Mouse (Mus musculus): Measurements from ENCODE around the gene Fev. TPM values are rescaled to one million over a fixed set of nuclear protein-coding genes. Genes with fewer than 3 reads are reported as not detected.
A peak's percentile ranks its signal among the peaks of the same experiment; 100 is the strongest.

The Fev gene
- polyA plus RNA-seq, 1 experiment from 2014 or later: not detected

- peak; percentile 50 for DNase-seq (ENCODE audit: low spot score)
Observed at GRCm38 (mm10) chr1:74880785-74881360, 4.3 kb downstream of the Fev start.

DNA sequence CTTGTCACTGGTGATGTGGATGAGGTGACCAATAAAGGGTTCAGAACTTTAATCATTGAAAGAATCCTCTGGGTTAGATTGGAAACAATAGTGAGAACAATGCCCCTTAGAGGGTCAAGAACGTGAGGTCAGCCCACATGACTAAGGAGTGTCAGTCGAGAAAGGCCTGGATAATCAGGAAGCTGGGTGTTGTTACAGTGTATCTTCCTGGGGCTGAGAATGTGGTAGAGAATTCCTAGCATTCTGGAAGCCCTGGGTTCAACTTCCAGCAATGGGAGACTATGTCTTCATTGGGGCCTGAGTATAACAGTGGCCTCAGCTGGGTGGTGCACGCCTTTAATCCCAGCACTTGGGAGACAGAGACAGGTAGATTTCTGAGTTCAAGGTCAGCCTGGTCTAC lies 8.0 kb downstream of the Fev start:
- no peak for DNase-seq (ENCODE audit: low spot score)

DNA sequence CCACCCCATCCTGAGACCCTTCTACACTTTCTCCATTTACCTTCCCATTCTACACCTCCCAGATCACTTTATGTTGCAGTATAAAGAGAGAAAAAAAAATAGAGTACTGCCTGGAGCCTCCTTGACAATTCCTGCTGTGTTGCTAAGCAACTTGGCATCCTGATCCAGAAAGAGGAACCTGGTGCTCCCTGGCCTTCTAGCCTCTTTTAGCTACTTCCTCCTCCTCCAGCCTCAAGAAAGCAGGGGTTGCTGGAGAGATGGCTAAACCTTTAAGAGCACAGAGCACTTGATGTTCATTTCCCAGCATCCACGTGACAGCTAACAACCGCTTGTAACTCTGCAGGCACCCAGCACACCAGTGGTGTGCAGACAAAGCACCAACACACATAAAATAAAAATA lies 13.0 kb downstream of the Fev start:
- no peak for DNase-seq (ENCODE audit: low spot score)

DNA sequence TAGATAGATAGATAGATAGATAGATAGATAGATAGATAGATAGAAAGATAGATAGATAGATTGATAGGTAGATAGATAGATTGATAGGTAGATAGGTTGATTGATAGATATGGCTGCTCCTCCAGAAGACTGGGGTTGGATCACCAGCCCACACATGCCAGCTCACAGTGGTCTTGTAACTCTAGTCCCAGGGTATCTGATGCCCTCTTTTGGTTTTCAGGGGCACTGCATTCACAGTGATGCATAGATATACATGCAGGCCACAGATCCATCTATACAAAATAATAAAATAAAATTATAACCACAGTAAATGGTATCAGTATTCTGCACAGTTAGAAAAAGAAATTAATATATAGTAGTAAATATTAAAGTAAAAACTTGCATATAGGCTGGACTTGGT lies 23.4 kb downstream of the Fev start:
- no peak for DNase-seq (ENCODE audit: low spot score)

GRCm38 (mm10) chr1:74859223-74859984 lies 25.8 kb downstream of the Fev start:
- no peak for DNase-seq (ENCODE audit: low spot score)

- no peak for DNase-seq (ENCODE audit: low spot score)
Observed at GRCm38 (mm10) chr1:74858805-74859204, 26.4 kb downstream of the Fev start.

- no peak for DNase-seq (ENCODE audit: low spot score)
Observed at GRCm38 (mm10) chr1:74858171-74858719, 27.0 kb downstream of the Fev start.

DNA sequence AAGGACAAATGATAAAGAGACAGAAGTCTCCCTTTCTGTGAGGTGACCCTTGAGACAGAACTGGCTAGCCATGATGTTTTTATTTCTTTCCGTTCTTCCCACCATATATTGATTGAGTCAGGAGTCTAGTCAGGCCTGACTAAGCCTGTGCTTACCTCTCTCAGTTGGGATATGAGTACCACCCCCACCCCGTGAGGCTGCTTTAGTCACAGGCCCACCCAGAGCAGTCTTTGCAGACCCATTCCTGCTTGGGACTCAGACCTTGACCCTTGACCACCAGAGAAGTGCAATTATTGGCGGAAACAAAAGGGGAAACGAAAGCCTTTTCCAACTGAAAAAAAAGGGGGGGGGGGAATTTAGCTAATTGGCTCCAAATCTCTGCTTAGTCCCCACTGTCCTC lies 27.5 kb downstream of the Fev start:
- no peak for DNase-seq (ENCODE audit: low spot score)

- DNase-seq (ENCODE audit: low spot score): no peak
Observed at GRCm38 (mm10) chr1:74857201-74857600, 28.0 kb downstream of the Fev start.

DNA sequence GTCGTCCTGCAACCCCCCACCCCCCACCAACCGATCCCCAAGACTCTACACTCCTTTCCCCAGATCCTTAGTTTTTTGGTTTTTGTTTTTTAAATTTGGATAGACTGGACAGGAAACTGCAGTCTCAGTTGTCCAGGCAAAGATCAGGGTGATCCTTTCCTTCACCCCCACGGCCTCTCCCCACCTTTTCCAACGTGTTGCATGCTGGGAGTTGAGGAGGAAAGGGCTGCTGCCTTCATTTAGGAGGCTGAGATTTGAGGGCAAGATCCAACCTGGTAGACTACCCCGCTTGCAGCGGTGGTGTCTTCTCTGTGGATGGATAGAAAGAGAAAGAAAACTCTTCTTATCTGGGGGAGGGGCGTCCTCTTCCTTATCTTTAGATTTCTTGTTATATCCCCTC lies 28.4 kb downstream of the Fev start:
- no peak for DNase-seq (ENCODE audit: low spot score)

DNA sequence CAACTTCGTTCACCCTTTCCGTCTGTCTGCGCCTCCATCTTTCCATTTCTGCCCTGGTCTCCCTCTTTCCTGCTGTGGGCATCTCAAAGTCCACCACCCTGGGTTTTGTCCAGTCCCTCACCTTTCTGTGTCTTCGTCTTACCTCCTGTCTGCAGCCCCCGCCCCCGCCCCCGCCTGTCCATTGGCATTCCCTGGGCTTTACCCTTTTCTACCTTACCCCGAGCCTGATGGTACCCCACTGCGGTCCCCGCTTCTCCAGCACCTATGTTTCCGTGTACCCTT lies 28.8 kb downstream of the Fev start:
- DNase-seq (ENCODE audit: low spot score): no peak

- DNase-seq (ENCODE audit: low spot score): no peak
Observed at GRCm38 (mm10) chr1:74855651-74856438, 29.4 kb downstream of the Fev start.

GRCm38 (mm10) chr1:74855156-74855555 lies 30.1 kb downstream of the Fev start:
- no peak for DNase-seq (ENCODE audit: low spot score)

DNA sequence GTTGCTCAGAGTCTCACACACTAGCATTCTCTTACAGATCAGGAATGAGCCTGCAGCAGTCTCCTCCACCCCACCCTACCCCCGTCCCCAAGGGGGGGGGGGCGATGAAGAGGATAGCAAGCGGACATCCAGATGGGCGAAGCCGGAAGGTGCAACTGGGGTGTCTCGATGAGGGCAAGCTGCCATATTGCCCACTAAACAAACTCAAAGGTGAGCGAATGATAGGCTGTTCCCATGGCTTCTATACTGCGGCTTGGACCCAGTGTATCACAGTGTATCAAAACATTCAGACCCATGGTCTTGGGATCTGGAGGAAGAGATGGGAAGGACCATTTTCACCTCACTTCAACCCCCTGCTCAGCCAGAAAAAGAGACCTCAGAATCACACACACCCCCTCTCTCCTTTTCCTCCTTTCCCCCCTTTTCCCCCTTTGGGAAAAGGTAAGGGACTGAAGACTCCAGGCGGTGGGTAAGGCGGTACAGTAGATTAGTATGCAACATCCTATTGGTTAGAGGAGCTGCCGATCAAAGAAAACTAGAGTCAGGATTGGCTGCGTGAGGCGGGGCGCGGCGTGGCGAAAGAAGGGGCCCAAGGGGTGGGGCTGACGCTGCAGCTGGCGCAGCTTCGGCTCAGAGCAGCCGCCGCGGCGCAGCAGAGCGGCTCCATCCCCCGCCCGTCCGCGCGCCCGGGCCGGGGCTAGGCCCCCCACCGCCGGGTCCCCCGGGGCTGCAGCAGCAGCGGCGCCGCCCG lies 30.7 kb downstream of the Fev start, which contains the start of gene Cdk5r2:
Cdk5r2 (plus strand) TSS at position 629 of the 751 bp plus-strand sequence.
- peak; percentile 78 for DNase-seq (ENCODE audit: low spot score)

DNA sequence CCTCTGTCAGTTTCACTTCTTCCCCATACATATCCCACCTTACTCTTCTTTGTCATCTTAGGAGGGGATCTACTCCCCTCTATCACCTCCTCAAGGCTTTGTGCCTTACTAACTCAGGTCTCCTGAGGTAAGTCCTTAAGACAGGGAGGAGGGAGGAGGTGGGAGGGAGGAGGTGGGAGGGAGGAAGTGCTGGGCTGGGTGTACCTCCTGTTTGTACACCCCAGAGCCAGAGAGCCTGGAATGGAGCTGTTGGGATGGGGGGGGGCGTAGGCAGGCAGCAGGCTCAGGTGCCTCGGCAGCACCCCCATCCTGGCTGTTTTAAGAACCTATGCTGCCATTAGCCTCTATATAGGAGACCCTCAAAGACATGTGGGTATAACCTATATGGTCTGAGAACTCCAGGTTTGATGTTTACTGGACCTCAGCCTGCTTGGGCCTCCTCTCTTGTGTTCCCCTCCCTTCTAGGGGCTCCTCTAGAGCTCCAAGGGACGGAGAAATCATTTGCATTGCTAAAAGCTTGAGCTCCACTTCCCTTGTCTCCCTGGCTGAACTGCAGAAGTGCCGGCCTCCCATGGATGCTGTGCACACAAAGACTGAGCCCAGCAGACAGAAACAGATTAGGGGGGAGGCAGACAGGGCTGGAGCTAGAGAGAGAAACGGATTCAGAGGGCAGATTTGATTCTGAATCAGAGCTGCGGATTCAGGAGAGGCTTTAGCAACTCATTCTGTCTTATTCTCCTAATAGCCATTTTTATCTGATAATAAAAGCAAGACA lies 34.0 kb downstream of the Fev start:
- DNase-seq (ENCODE audit: low spot score): no peak

GRCm38 (mm10) chr1:74850251-74850650 lies 35.0 kb downstream of the Fev start:
- DNase-seq (ENCODE audit: low spot score): no peak

- no peak for DNase-seq (ENCODE audit: low spot score)
Observed at GRCm38 (mm10) chr1:74848946-74849345, 36.3 kb downstream of the Fev start.

DNA sequence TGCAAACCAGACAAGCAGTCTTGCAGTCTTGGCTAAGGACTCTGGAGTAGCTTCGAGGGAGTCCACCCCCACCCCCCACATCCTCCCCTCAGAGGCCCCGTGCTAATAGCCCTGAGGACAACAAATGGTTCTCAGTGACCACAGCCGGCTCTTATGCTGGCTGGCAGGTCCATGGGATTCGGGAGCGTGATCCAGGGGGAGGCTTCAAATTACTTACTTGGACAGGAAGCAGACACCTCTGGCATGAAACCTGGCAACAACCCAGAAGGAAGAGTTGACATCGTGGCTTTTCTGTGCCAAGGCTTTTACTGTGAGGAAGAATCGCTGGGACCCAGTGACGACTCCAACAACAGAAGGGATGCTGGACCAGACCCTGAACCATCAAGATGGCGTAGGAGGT lies 38.9 kb downstream of the Fev start:
- no peak for DNase-seq (ENCODE audit: low spot score)

- DNase-seq (ENCODE audit: low spot score): no peak
Observed at GRCm38 (mm10) chr1:74843090-74843489, 42.1 kb downstream of the Fev start.

GRCm38 (mm10) chr1:74833255-74833654 lies 52.0 kb downstream of the Fev start:
- no peak for DNase-seq (ENCODE audit: low spot score)

All from thymus, postnatal 0 days (tissue).